Mouse (Mus musculus): ENCODE results near the gene Apoh.

GRCm38 (mm10) chr11:108385666-108386024 is 42.5 kb downstream of the Apoh start:
- TF ChIP-seq E2F4 (IDR thresholded peaks at IDR 0.05; ENCODE audit: insufficient replicate concordance, low read depth, low read length) (no peak), MXI1 (IDR thresholded peaks at IDR 0.05; ENCODE audit: low read depth, low read length) (no peak), NELFE (IDR thresholded peaks at IDR 0.05; ENCODE audit: low read depth, low read length) (no peak), CTCF (conservative IDR thresholded peaks at IDR 0.05 in 1 of 2, IDR thresholded peaks at IDR 0.05 in 1 of 2; ENCODE audit: low read depth in 2 of 2, low read length in 2 of 2) (no peak), MAX (IDR thresholded peaks at IDR 0.05; ENCODE audit: low read length) (no peak), ELF1 (IDR thresholded peaks at IDR 0.05; ENCODE audit: low read depth, low read length) (no peak), ZKSCAN1 (IDR thresholded peaks at IDR 0.05; ENCODE audit: borderline replicate concordance, low read depth, low read length) (no peak), JUND (conservative IDR thresholded peaks at IDR 0.05; ENCODE audit: low read depth, low read length) (no peak), POLR2A (IDR thresholded peaks at IDR 0.05; ENCODE audit: low read depth, low read length) (no peak), ZC3H11A (IDR thresholded peaks at IDR 0.05; ENCODE audit: low read depth, low read length) (no peak), MAZ (IDR thresholded peaks at IDR 0.05; ENCODE audit: low read depth, low read length) (no peak), TBP (conservative IDR thresholded peaks at IDR 0.05; ENCODE audit: low read depth, low read length) (no peak)

Data from CH12.LX (cell line).